In genomic region chr7:49303600-49304411, GRCm38 (mm10) we compare ENCODE assay signal across 7 mouse cellular contexts.
DNase-seq lines count a peak whose midpoint lies in the region; ATAC-seq and TF ChIP-seq lines count a peak whose summit lies in the region.

No protein-coding gene starts in this region.

- no peaks in the 10 kb centered on the region for H3K36me3 ChIP-seq in forebrain, embryonic 10.5 days (replicated peaks)
- no peaks in the 10 kb centered on the region for H3K36me3 ChIP-seq in limb, embryonic 13.5 days
- H3K36me3 ChIP-seq in neural tube, embryonic 14.5 days (ENCODE audit: control insufficient read depth, insufficient read depth, low read length) = no peaks in the 10 kb centered on the region

- ATAC-seq in limb, embryonic 13.5 days (ENCODE audit: low FRiP score, low read depth) = peak; percentile 64; the same call in 1 of the 2 replicates
- peak; percentile 57; the same call in 1 of the 2 replicates for ATAC-seq in neural tube, embryonic 14.5 days (ENCODE audit: low read depth)
- no peak for ATAC-seq in monocyte, adult 5-6 weeks (replicated peaks; ENCODE audit: insufficient number of reproducible peaks, low FRiP score, low TSS enrichment, poor library complexity, severe bottlenecking)

- peaks cover 37% of the 10 kb centered on the region for H3K4me1 ChIP-seq in forebrain, embryonic 10.5 days
- peaks cover 27% of the 10 kb centered on the region for H3K4me1 ChIP-seq in limb, embryonic 13.5 days
- peaks cover 12% of the 10 kb centered on the region; the same call in 1 of the 2 replicates for H3K4me1 ChIP-seq in neural tube, embryonic 14.5 days (ENCODE audit: control insufficient read depth, insufficient read depth, low read length)

- DNase-seq in ovary, adult 18-20 months (ENCODE audit: low spot score) = peak; percentile 26
- no peak for DNase-seq in ovary, postnatal 14 days (ENCODE audit: low spot score)
- peak; percentile 50 for DNase-seq in forebrain, embryonic 10.5 days (ENCODE audit: extremely low spot score, low spot score)
- DNase-seq in left cerebral cortex, adult 2 months (ENCODE audit: extremely low spot score in 1 of 2, low spot score in 2 of 2) = no peak

- TF ChIP-seq CTCF in left cerebral cortex, adult 2 months (IDR thresholded peaks at IDR 0.05) = no peak

- peaks cover 72% of the 10 kb centered on the region for H3K27me3 ChIP-seq in forebrain, embryonic 10.5 days (ENCODE audit: poor library complexity, severe bottlenecking)
- peaks cover 9% of the 10 kb centered on the region for H3K27me3 ChIP-seq in limb, embryonic 13.5 days
- no peaks in the 10 kb centered on the region for H3K27me3 ChIP-seq in neural tube, embryonic 14.5 days (ENCODE audit: control insufficient read depth, insufficient read depth, low read length)

- H3K4me2 ChIP-seq in limb, embryonic 13.5 days (replicated peaks) = peak overlapping the region; percentile 90
- H3K4me2 ChIP-seq in neural tube, embryonic 14.5 days (ENCODE audit: low read depth, low read length) = peak overlapping the region; percentile 65

- H3K27ac ChIP-seq in forebrain, embryonic 10.5 days = peak overlapping the region; percentile 83
- H3K27ac ChIP-seq in limb, embryonic 13.5 days = no peak overlapping the region
- H3K27ac ChIP-seq in neural tube, embryonic 14.5 days (ENCODE audit: low read depth, low read length) = no peak overlapping the region
- H3K27ac ChIP-seq in left cerebral cortex, adult 2 months = no peak overlapping the region

- WGBS in forebrain, embryonic 10.5 days = 1% methylated on average over 31 of the region's 31 CpGs
- under 1% methylated on average over 31 of the region's 31 CpGs for WGBS in limb, embryonic 13.5 days
- WGBS in neural tube, embryonic 14.5 days = 3% methylated on average over 30 of the region's 31 CpGs

- peak overlapping the region; percentile 63 for H3K4me3 ChIP-seq in forebrain, embryonic 10.5 days
- peak overlapping the region; percentile 50 for H3K4me3 ChIP-seq in limb, embryonic 13.5 days
- peak overlapping the region; percentile 27 for H3K4me3 ChIP-seq in neural tube, embryonic 14.5 days (ENCODE audit: low read depth, low read length)
- H3K4me3 ChIP-seq in left cerebral cortex, adult 2 months = no peak overlapping the region

- H3K9ac ChIP-seq in limb, embryonic 13.5 days = peak overlapping the region; percentile 64
- H3K9ac ChIP-seq in neural tube, embryonic 14.5 days (replicated peaks; ENCODE audit: low read depth, low read length) = no peak overlapping the region; the same call in 1 of the 2 replicates

- intact Hi-C loops in left cerebral cortex, adult 2 months (cut with DNase I) = no loop called here

- no peaks in the 10 kb centered on the region for H3K9me3 ChIP-seq in forebrain, embryonic 10.5 days
- no peaks in the 10 kb centered on the region for H3K9me3 ChIP-seq in limb, embryonic 13.5 days
- no peaks in the 10 kb centered on the region for H3K9me3 ChIP-seq in neural tube, embryonic 14.5 days (ENCODE audit: control insufficient read depth, low read length)

Comparison
In these comparisons a context has a peak if more than half of its experiments do, and no peak if none do; other contexts are left out.
1. DNase-seq: peak in ovary, adult 18-20 months (single experiment) and forebrain, embryonic 10.5 days (single experiment); none in ovary, postnatal 14 days (single experiment) and left cerebral cortex, adult 2 months (0 of 2).